Mouse (Mus musculus) brain, embryonic 14.5 days (tissue): ENCODE measurements around the gene Zc3h18.

ENCODE experiments used
- CTCF ChIP-seq: fragments of 200-500 bp; IDR thresholded peaks from 2 replicates; pipeline ENCODE4 v1.5.1; 2012; ENCODE audit warnings: inconsistent platforms, mild to moderate bottlenecking, moderate library complexity, borderline replicate concordance; ENCODE audit not compliant: insufficient read depth, insufficient read length; ENCODE audit errors: extremely low read depth
- POLR2A ChIP-seq: fragments of 200-500 bp; IDR thresholded peaks from 2 replicates; pipeline ENCODE4 v1.6.1; 2012; ENCODE audit warnings: mild to moderate bottlenecking, inconsistent platforms, borderline replicate concordance; ENCODE audit not compliant: poor library complexity, insufficient read depth, insufficient read length, severe bottlenecking; ENCODE audit errors: extremely low read depth

DNA sequence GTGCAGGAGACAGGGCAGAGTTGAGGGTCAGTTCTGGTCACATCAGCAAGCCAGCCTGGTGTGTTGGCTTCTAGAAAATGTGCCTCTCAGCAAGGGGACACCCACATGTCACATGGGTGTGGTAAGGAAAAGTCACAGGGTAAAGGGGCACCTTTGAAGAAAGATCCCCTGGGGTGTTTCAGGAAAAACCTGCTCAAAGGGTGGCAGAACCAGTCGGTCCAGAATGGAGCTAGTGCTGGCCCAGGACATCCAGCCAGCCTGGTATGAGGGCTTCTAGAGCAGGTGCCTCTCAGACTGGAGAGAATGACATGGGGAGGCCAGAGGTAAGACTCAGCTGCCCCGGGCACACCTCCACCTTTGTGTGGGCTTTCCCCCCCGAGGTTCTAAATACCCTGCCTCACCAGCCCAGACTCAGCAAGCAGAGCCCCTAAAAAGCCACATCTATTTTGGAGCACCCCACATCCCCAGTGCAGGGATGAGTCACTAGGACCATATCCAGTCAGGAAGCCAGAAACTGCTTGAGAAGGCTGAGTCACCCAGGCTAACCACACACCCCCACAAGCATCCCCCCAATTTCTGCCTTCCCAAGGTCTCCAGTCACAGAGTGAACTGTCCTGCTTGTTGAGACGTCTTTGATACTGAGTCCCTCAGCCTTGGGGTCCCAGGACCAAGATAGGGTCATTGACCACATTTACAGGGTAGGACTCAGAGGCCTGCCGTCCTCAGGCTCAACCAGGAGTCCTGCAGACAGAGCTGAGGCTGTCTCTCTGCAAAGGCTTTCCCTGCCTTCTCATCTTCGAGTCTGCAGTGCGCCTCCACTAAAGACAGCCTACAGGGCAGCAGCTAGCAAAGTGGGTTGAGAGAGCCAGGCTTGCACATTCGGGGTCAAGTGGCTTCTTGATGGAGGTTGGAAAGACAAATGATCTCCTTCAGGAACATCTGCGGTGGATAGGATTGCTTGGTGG, 20.5 kb upstream of the Zc3h18 start:
- no peak for TF ChIP-seq CTCF
- TF ChIP-seq POLR2A, result no peak
